Mouse (Mus musculus) megakaryocyte, embryonic 14.5 days (primary cell): ENCODE results near the gene Lgr6.

Experiments
- FLI1 ChIP-seq: IDR thresholded peaks from 2 replicates; pipeline ENCODE4 v1.6.1; 2012; ENCODE audit warnings: low read length, inconsistent platforms, mixed read lengths
- GATA1 ChIP-seq: IDR thresholded peaks from 3 replicates; pipeline ENCODE4 v1.6.1; 2012; ENCODE audit warnings: mixed read lengths, low read length, inconsistent platforms, borderline replicate concordance

GRCm38 (mm10) chr1:135148996-135149395 is 43.9 kb upstream of the Lgr6 start:
- TF ChIP-seq FLI1 (no peak), GATA1 (no peak)
